In the genomic region with DNA sequence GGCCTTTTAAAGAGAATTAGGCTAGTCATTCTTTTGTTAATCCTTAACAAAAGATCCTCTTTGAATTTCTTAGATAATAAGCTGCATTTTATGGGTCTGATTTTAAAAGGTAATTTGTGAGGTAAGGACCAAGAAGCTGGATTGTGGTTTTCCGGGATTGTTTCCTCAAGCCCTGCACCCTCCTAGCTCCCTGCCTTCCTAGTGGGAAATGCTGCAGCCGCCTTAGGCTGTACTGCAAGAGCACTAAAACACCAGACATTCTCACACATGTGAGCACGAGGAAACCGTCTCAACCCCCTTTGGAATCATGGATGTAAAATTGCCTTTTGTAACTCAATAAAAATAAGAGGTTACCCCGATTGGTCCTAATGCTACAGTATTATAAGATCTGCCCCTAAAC, we compare ENCODE assay signal across 8 mouse cellular contexts. TPM values are rescaled to one million over a fixed set of nuclear protein-coding genes. Genes with fewer than 3 reads are reported as not detected.
DNase-seq lines count a peak whose midpoint lies in the region; ATAC-seq and TF ChIP-seq lines count a peak whose summit lies in the region.

No protein-coding gene starts in this region.

- TF ChIP-seq CTCF in ES-Bruce4 (IDR thresholded peaks at IDR 0.05; ENCODE audit: low read depth, low read length): no peak
- TF ChIP-seq CTCF in left cerebral cortex, adult 2 months (IDR thresholded peaks at IDR 0.05): no peak

- DNase-seq in embryo, embryonic 10 days (ENCODE audit: low spot score): peak; percentile 62
- DNase-seq in left cerebral cortex, adult 2 months (ENCODE audit: extremely low spot score in 1 of 2, low spot score in 2 of 2): peak in 1 of 2 experiments; percentile 23
- DNase-seq in spleen, postnatal 36 days (ENCODE audit: low spot score in 2 of 2): no peak

- H3K27me3 ChIP-seq in erythroblast, embryonic 14.5 days (ENCODE audit: control insufficient read depth): no peaks in the 10 kb centered on the region
- H3K27me3 ChIP-seq in ES-Bruce4 (ENCODE audit: control insufficient read depth, insufficient read depth, low read length, poor library complexity, severe bottlenecking): no peaks in the 10 kb centered on the region
- H3K27me3 ChIP-seq in heart, embryonic 16.5 days (ENCODE audit: control insufficient read depth, insufficient read depth, low read length): no peaks in the 10 kb centered on the region
- H3K27me3 ChIP-seq in neural tube, embryonic 13.5 days: no peaks in the 10 kb centered on the region

- no peak overlapping the region for H3K27ac ChIP-seq in ES-Bruce4 (ENCODE audit: insufficient read depth, low read length)
- H3K27ac ChIP-seq in heart, embryonic 16.5 days (ENCODE audit: low read length): peak overlapping the region; percentile 7; the same call in 1 of the 2 replicates
- peak overlapping the region; percentile 99 for H3K27ac ChIP-seq in left cerebral cortex, adult 2 months
- peak overlapping the region; percentile 100 for H3K27ac ChIP-seq in neural tube, embryonic 13.5 days (replicated peaks)

- intact Hi-C loops in left cerebral cortex, adult 2 months (cut with DNase I): loop anchor here (2.0 to 5.0 kb wide), 6 partner anchors 64 to 620 kb away; partner anchors contain the start of gene Sh3bgrl2

- no peaks in the 10 kb centered on the region for H3K9me3 ChIP-seq in erythroblast, embryonic 14.5 days (ENCODE audit: control insufficient read depth, low read length)
- no peaks in the 10 kb centered on the region for H3K9me3 ChIP-seq in ES-Bruce4 (replicated peaks; ENCODE audit: control insufficient read depth, insufficient read depth, low read length, poor library complexity, severe bottlenecking)
- no peaks in the 10 kb centered on the region for H3K9me3 ChIP-seq in heart, embryonic 16.5 days (replicated peaks; ENCODE audit: control insufficient read depth, low read length)
- no peaks in the 10 kb centered on the region for H3K9me3 ChIP-seq in neural tube, embryonic 13.5 days

- peak overlapping the region; percentile 31; the same call in 1 of the 2 replicates for H3K9ac ChIP-seq in ES-Bruce4 (ENCODE audit: low read depth, poor library complexity, severe bottlenecking)
- peak overlapping the region; percentile 36 for H3K9ac ChIP-seq in heart, embryonic 16.5 days (ENCODE audit: low read length)
- peak overlapping the region; percentile 99 for H3K9ac ChIP-seq in neural tube, embryonic 13.5 days

- TF ChIP-seq POLR2A in ES-Bruce4 (IDR thresholded peaks at IDR 0.05; ENCODE audit: insufficient read depth, low read length): no peak

- WGBS in heart, embryonic 16.5 days: 30% methylated on average over 5 of the region's 5 CpGs
- WGBS in neural tube, embryonic 13.5 days: 5% methylated on average over 5 of the region's 5 CpGs

- H3K4me3 ChIP-seq in erythroblast, embryonic 14.5 days (replicated peaks): peak overlapping the region; percentile 98
- no peak overlapping the region for H3K4me3 ChIP-seq in ES-Bruce4 (ENCODE audit: low read depth, low read length)
- H3K4me3 ChIP-seq in heart, embryonic 16.5 days (ENCODE audit: low read length): peak overlapping the region; percentile 16
- peak overlapping the region; percentile 81 for H3K4me3 ChIP-seq in left cerebral cortex, adult 2 months
- peak overlapping the region; percentile 94 for H3K4me3 ChIP-seq in neural tube, embryonic 13.5 days

- no peak for TF ChIP-seq EP300 in ES-Bruce4 (IDR thresholded peaks at IDR 0.05; ENCODE audit: insufficient read depth, low read depth, low read length)

- H3K36me3 ChIP-seq in erythroblast, embryonic 14.5 days (ENCODE audit: control insufficient read depth): peaks cover 5% of the 10 kb centered on the region
- H3K36me3 ChIP-seq in ES-Bruce4 (ENCODE audit: control insufficient read depth, insufficient read depth, low read length, poor library complexity, severe bottlenecking): no peaks in the 10 kb centered on the region
- H3K36me3 ChIP-seq in heart, embryonic 16.5 days (ENCODE audit: control insufficient read depth, insufficient read depth): no peaks in the 10 kb centered on the region
- H3K36me3 ChIP-seq in neural tube, embryonic 13.5 days: no peaks in the 10 kb centered on the region

- H3K4me1 ChIP-seq in erythroblast, embryonic 14.5 days (ENCODE audit: control insufficient read depth): peaks cover 19% of the 10 kb centered on the region
- no peaks in the 10 kb centered on the region for H3K4me1 ChIP-seq in ES-Bruce4 (ENCODE audit: control insufficient read depth, insufficient read depth, low read length)
- H3K4me1 ChIP-seq in heart, embryonic 16.5 days (ENCODE audit: control insufficient read depth, insufficient read depth, low read length): peaks cover 7% of the 10 kb centered on the region
- peaks cover 14% of the 10 kb centered on the region for H3K4me1 ChIP-seq in neural tube, embryonic 13.5 days (replicated peaks)

- ATAC-seq in erythroblast, adult 5-6 weeks (replicated peaks; ENCODE audit: low FRiP score, poor library complexity, severe bottlenecking): no peak
- ATAC-seq in heart, embryonic 16.5 days (replicated peaks; ENCODE audit: extremely low read depth, insufficient read depth, low FRiP score): no peak
- ATAC-seq in neural tube, embryonic 13.5 days (ENCODE audit: low read depth): no peak

- peak overlapping the region; percentile 71 for H3K4me2 ChIP-seq in heart, embryonic 16.5 days (ENCODE audit: low read depth, low read length)
- peak overlapping the region; percentile 67 for H3K4me2 ChIP-seq in neural tube, embryonic 13.5 days

RNA-seq across cellular contexts. Expression of gene Phip, which starts 1.6 kb away (rescaled TPM):
- polyA plus RNA-seq in erythroblast, embryonic 14.5 days (2012): 0.29 and 0.39 TPM in 2 replicates
- 81.3 and 92.0 TPM in 2 replicates for total RNA-seq in erythroblast, adult 5-6 weeks (2015; ENCODE audit: low replicate concordance)
- 131 and 135 TPM in 2 replicates for total RNA-seq in erythroblast, adult 5-6 weeks (2017; ENCODE audit: low replicate concordance)
- polyA plus RNA-seq in ES-Bruce4 (2011; ENCODE audit: insufficient read depth, insufficient read length, low read depth, missing spikeins): 91.4 and 98.9 TPM in 2 replicates
- polyA plus RNA-seq in heart, embryonic 16.5 days (2015; fragmentation: Nextera tagmentation; extraction: Ambion mirVana): 45.4 and 48.6 TPM in 2 replicates
- 10 to 100 TPM; 76.6 to 78.7 TPM for total RNA-seq in left cerebral cortex, adult 2 months (2021)
- 96.7 and 105 TPM in 2 replicates for polyA plus RNA-seq in neural tube, embryonic 13.5 days (2015; fragmentation: Nextera tagmentation; extraction: Ambion mirVana)

Comparison
In these comparisons a context has a peak if more than half of its experiments do, and no peak if none do; other contexts are left out.
1. H3K9ac ChIP-seq: peak in every context shown above with its lines; median percentile 99 in neural tube, embryonic 13.5 days; 36 in heart, embryonic 16.5 days; 31 in ES-Bruce4.
2. RNA of gene Phip, which starts 1.6 kb away (polyA plus RNA-seq): 91.4 to 98.9 TPM in ES-Bruce4, 96.7 to 105 TPM in neural tube, embryonic 13.5 days and 45.4 to 48.6 TPM in heart, embryonic 16.5 days; 0.29 to 0.39 TPM in erythroblast, embryonic 14.5 days; every median in the first group is over 10 times any median in the second.